Mouse (Mus musculus): ENCODE results near the gene H2-K1. TPM values are rescaled to one million over a fixed set of nuclear protein-coding genes. Genes with fewer than 3 reads are reported as not detected.

The H2-K1 gene
- total RNA-seq, 2 experiments from 2014 or later = 564 to 1,023 TPM

Other genes starting within 250 kb of the H2-K1 start
Only the 30 nearest of the 33 such genes appear.
- 17.5 and 21.0 TPM in 2 replicates for gene Kank3, start 189.8 kb downstream of the H2-K1 start, total RNA-seq (2014; fragmentation: Nextera tagmentation)
- gene Kank3, start 189.8 kb downstream of the H2-K1 start, total RNA-seq (2017) = 5.3 and 5.5 TPM in 2 replicates
- 3,502 and 3,517 TPM in 2 replicates for gene Rps28, start 175.8 kb downstream of the H2-K1 start, total RNA-seq (2014; fragmentation: Nextera tagmentation)
- gene Rps28, start 175.8 kb downstream of the H2-K1 start, total RNA-seq (2017) = 2,416 and 2,576 TPM in 2 replicates
- gene Ndufa7, start 175.8 kb downstream of the H2-K1 start, total RNA-seq (2014; fragmentation: Nextera tagmentation) = 282 and 300 TPM in 2 replicates
- 133 and 200 TPM in 2 replicates for gene Ndufa7, start 175.8 kb downstream of the H2-K1 start, total RNA-seq (2017)
- gene Cd320, start 157.3 kb downstream of the H2-K1 start, total RNA-seq (2014; fragmentation: Nextera tagmentation) = 21.9 and 35.5 TPM in 2 replicates
- gene Cd320, start 157.3 kb downstream of the H2-K1 start, total RNA-seq (2017) = 20.3 and 31.3 TPM in 2 replicates
- not detected in 2 replicates for gene Gm7029, start 126.5 kb downstream of the H2-K1 start, total RNA-seq (2014; fragmentation: Nextera tagmentation)
- gene Gm7029, start 126.5 kb downstream of the H2-K1 start, total RNA-seq (2017) = not detected in 2 replicates
- gene Kifc1, start 109.7 kb downstream of the H2-K1 start, total RNA-seq (2014; fragmentation: Nextera tagmentation) = 9.5 and 13.9 TPM in 2 replicates
- gene Kifc1, start 109.7 kb downstream of the H2-K1 start, total RNA-seq (2017) = 31.3 and 35.8 TPM in 2 replicates
- 0.98 and 1.4 TPM in 2 replicates for gene Platr17, start 95.2 kb downstream of the H2-K1 start, total RNA-seq (2014; fragmentation: Nextera tagmentation)
- 0.46 TPM in 1 of 2 replicates, not detected in the other for gene Platr17, start 95.2 kb downstream of the H2-K1 start, total RNA-seq (2017)
- gene Daxx, start 90.9 kb downstream of the H2-K1 start, total RNA-seq (2014; fragmentation: Nextera tagmentation) = 44.7 and 55.1 TPM in 2 replicates
- gene Daxx, start 90.9 kb downstream of the H2-K1 start, total RNA-seq (2017) = 22.4 and 40.6 TPM in 2 replicates
- 68.2 and 76.8 TPM in 2 replicates for gene Tapbp, start 84.4 kb downstream of the H2-K1 start, total RNA-seq (2014; fragmentation: Nextera tagmentation)
- gene Tapbp, start 84.4 kb downstream of the H2-K1 start, total RNA-seq (2017) = 48.0 and 57.7 TPM in 2 replicates
- 11.9 and 22.0 TPM in 2 replicates for gene Zbtb22, start 84.4 kb downstream of the H2-K1 start, total RNA-seq (2014; fragmentation: Nextera tagmentation)
- gene Zbtb22, start 84.4 kb downstream of the H2-K1 start, total RNA-seq (2017) = 16.8 and 23.9 TPM in 2 replicates
- gene Rgl2, start 70.8 kb downstream of the H2-K1 start, total RNA-seq (2014; fragmentation: Nextera tagmentation) = 44.6 and 78.3 TPM in 2 replicates
- gene Rgl2, start 70.8 kb downstream of the H2-K1 start, total RNA-seq (2017) = 35.5 and 35.8 TPM in 2 replicates
- gene Pfdn6, start 60.0 kb downstream of the H2-K1 start, total RNA-seq (2014; fragmentation: Nextera tagmentation) = 177 and 226 TPM in 2 replicates
- 149 and 168 TPM in 2 replicates for gene Pfdn6, start 60.0 kb downstream of the H2-K1 start, total RNA-seq (2017)
- 41.4 and 56.6 TPM in 2 replicates for gene Wdr46, start 59.7 kb downstream of the H2-K1 start, total RNA-seq (2014; fragmentation: Nextera tagmentation)
- 48.6 and 53.9 TPM in 2 replicates for gene Wdr46, start 59.7 kb downstream of the H2-K1 start, total RNA-seq (2017)
- 3.2 and 3.3 TPM in 2 replicates for gene B3galt4, start 48.9 kb downstream of the H2-K1 start, total RNA-seq (2014; fragmentation: Nextera tagmentation)
- gene B3galt4, start 48.9 kb downstream of the H2-K1 start, total RNA-seq (2017) = 3.2 and 4.0 TPM in 2 replicates
- 38.4 and 39.2 TPM in 2 replicates for gene Vps52, start 44.5 kb downstream of the H2-K1 start, total RNA-seq (2014; fragmentation: Nextera tagmentation)
- gene Vps52, start 44.5 kb downstream of the H2-K1 start, total RNA-seq (2017) = 18.6 and 19.2 TPM in 2 replicates
- gene Rps18, start 44.3 kb downstream of the H2-K1 start, total RNA-seq (2014; fragmentation: Nextera tagmentation) = 4,404 and 5,660 TPM in 2 replicates
- gene Rps18, start 44.3 kb downstream of the H2-K1 start, total RNA-seq (2017) = 1,485 and 1,727 TPM in 2 replicates
- 14.5 and 19.8 TPM in 2 replicates for gene Ring1, start 24.3 kb upstream of the H2-K1 start, total RNA-seq (2014; fragmentation: Nextera tagmentation)
- gene Ring1, start 24.3 kb upstream of the H2-K1 start, total RNA-seq (2017) = 9.9 and 14.0 TPM in 2 replicates
- gene H2-Ke6, start 27.7 kb upstream of the H2-K1 start, total RNA-seq (2014; fragmentation: Nextera tagmentation) = 35.4 and 67.3 TPM in 2 replicates
- gene H2-Ke6, start 27.7 kb upstream of the H2-K1 start, total RNA-seq (2017) = 27.1 and 30.1 TPM in 2 replicates
- 41.0 and 56.8 TPM in 2 replicates for gene Slc39a7, start 31.3 kb upstream of the H2-K1 start, total RNA-seq (2014; fragmentation: Nextera tagmentation)
- gene Slc39a7, start 31.3 kb upstream of the H2-K1 start, total RNA-seq (2017) = 99.8 and 103 TPM in 2 replicates
- 51.0 and 55.4 TPM in 2 replicates for gene Rxrb, start 31.5 kb upstream of the H2-K1 start, total RNA-seq (2014; fragmentation: Nextera tagmentation)
- 40.5 and 47.2 TPM in 2 replicates for gene Rxrb, start 31.5 kb upstream of the H2-K1 start, total RNA-seq (2017)
- 2.1 and 3.4 TPM in 2 replicates for gene Col11a2, start 39.1 kb upstream of the H2-K1 start, total RNA-seq (2014; fragmentation: Nextera tagmentation)
- gene Col11a2, start 39.1 kb upstream of the H2-K1 start, total RNA-seq (2017) = 1.2 and 3.4 TPM in 2 replicates
- gene H2-Oa, start 92.0 kb upstream of the H2-K1 start, total RNA-seq (2014; fragmentation: Nextera tagmentation) = 6.4 and 15.0 TPM in 2 replicates
- 1.7 and 7.6 TPM in 2 replicates for gene H2-Oa, start 92.0 kb upstream of the H2-K1 start, total RNA-seq (2017)
- 97.2 and 116 TPM in 2 replicates for gene H2-DMa, start 119.2 kb upstream of the H2-K1 start, total RNA-seq (2014; fragmentation: Nextera tagmentation)
- gene H2-DMa, start 119.2 kb upstream of the H2-K1 start, total RNA-seq (2017) = 40.2 and 41.8 TPM in 2 replicates
- 165 and 218 TPM in 2 replicates for gene Brd2, start 122.3 kb upstream of the H2-K1 start, total RNA-seq (2014; fragmentation: Nextera tagmentation)
- 273 and 284 TPM in 2 replicates for gene Brd2, start 122.3 kb upstream of the H2-K1 start, total RNA-seq (2017)
- gene H2-DMb2, start 143.0 kb upstream of the H2-K1 start, total RNA-seq (2014; fragmentation: Nextera tagmentation) = 3.2 and 3.6 TPM in 2 replicates
- 3.8 and 7.1 TPM in 2 replicates for gene H2-DMb2, start 143.0 kb upstream of the H2-K1 start, total RNA-seq (2017)
- 55.3 and 56.9 TPM in 2 replicates for gene H2-DMb1, start 152.7 kb upstream of the H2-K1 start, total RNA-seq (2014; fragmentation: Nextera tagmentation)
- gene H2-DMb1, start 152.7 kb upstream of the H2-K1 start, total RNA-seq (2017) = 47.9 and 48.5 TPM in 2 replicates
- 45.4 and 60.7 TPM in 2 replicates for gene Tap1, start 187.2 kb upstream of the H2-K1 start, total RNA-seq (2014; fragmentation: Nextera tagmentation)
- gene Tap1, start 187.2 kb upstream of the H2-K1 start, total RNA-seq (2017) = 81.6 and 89.7 TPM in 2 replicates
- gene Psmb9, start 187.4 kb upstream of the H2-K1 start, total RNA-seq (2014; fragmentation: Nextera tagmentation) = 144 and 147 TPM in 2 replicates
- 103 and 141 TPM in 2 replicates for gene Psmb9, start 187.4 kb upstream of the H2-K1 start, total RNA-seq (2017)
- gene Psmb8, start 197.4 kb upstream of the H2-K1 start, total RNA-seq (2014; fragmentation: Nextera tagmentation) = 391 and 417 TPM in 2 replicates
- 462 and 464 TPM in 2 replicates for gene Psmb8, start 197.4 kb upstream of the H2-K1 start, total RNA-seq (2017)
- gene Tap2, start 203.2 kb upstream of the H2-K1 start, total RNA-seq (2014; fragmentation: Nextera tagmentation) = 23.2 and 40.2 TPM in 2 replicates
- gene Tap2, start 203.2 kb upstream of the H2-K1 start, total RNA-seq (2017) = 62.7 and 69.6 TPM in 2 replicates